Mouse (Mus musculus): ENCODE results near the gene Bckdhb.

- TF ChIP-seq EP300 (IDR thresholded peaks at IDR 0.05; ENCODE audit: insufficient read depth, low read depth, low read length) (no peak), POLR2A (IDR thresholded peaks at IDR 0.05; ENCODE audit: insufficient read depth, low read depth, low read length) (no peak)
These were observed 148.3 kb downstream of the Bckdhb start for GRCm38 (mm10) chr9:84073237-84073636.

Measured in heart, adult 2 months (tissue).